Mouse (Mus musculus): Measurements from ENCODE around the gene Stk32c.

DNA sequence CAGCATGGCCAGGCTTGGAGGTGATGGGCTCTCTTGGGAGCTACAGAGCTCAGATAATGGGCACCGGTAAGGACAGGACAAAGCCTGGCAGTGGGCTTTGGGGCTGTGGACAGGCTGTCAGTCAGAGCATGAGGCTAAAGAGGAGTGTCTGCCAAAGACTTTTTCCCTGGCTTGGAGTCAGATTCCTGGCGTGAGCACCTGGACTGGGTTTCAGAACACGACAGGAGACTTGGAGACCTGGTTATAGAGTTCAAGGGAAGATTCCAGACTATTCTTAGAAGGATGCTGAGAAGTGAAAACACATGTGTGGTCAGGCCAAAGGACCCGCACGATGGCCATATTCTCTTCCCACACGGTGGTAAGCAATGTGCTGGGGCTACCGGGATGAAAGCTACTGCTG is 107.4 kb downstream of the Stk32c start:
- TF ChIP-seq POLR2A (IDR thresholded peaks at IDR 0.05; ENCODE audit: low read depth, low read length) (no peak), CTCF (IDR thresholded peaks at IDR 0.05; ENCODE audit: extremely low read depth, insufficient read depth, insufficient read length, insufficient replicate concordance) (no peak)

Data from spleen, adult 2 months (tissue).